Mouse (Mus musculus) forebrain, embryonic 12.5 days (tissue): ENCODE data around the gene Mgp. TPM values are rescaled to one million over a fixed set of nuclear protein-coding genes. Genes with fewer than 3 reads are reported as not detected.

ENCODE experiments used
- polyA plus RNA-seq: library from polyadenylated mRNA; unstranded; fragments of >200 nt; fragmentation: Nextera tagmentation; extraction: Ambion mirVana; gene quantifications from 2 replicates; pipeline ENCODE4 v1.2.1, GENCODE M21; 2016

The Mgp gene
- polyA plus RNA-seq, 1 experiment from 2014 or later, result 7.2 TPM

Other genes starting within 250 kb of the Mgp start
- gene Plbd1, start 213.9 kb downstream of the Mgp start, polyA plus RNA-seq, result 0.41 and 1.0 TPM in 2 replicates
- gene Gucy2c, start 94.1 kb downstream of the Mgp start, polyA plus RNA-seq, result 0.05 and 0.17 TPM in 2 replicates
- 0.47 and 0.79 TPM in 2 replicates for gene Hist4h4, start 71.4 kb downstream of the Mgp start, polyA plus RNA-seq
- 121 and 128 TPM in 2 replicates for gene H2afj, start 67.6 kb downstream of the Mgp start, polyA plus RNA-seq
- 1.1 and 1.9 TPM in 2 replicates for gene BC049715, start 48.2 kb downstream of the Mgp start, polyA plus RNA-seq
- gene Wbp11, start 47.6 kb downstream of the Mgp start, polyA plus RNA-seq, result 137 and 146 TPM in 2 replicates
- gene Smco3, start 40.4 kb downstream of the Mgp start, polyA plus RNA-seq, result 0.24 and 0.52 TPM in 2 replicates
- 0.55 and 0.63 TPM in 2 replicates for gene Art4, start 18.1 kb downstream of the Mgp start, polyA plus RNA-seq
- not detected in 2 replicates for gene Erp27, start 46.4 kb upstream of the Mgp start, polyA plus RNA-seq
- not detected in 2 replicates for gene Pde6h, start 48.0 kb upstream of the Mgp start, polyA plus RNA-seq
- 18.6 and 22.9 TPM in 2 replicates for gene Arhgdib, start 66.1 kb upstream of the Mgp start, polyA plus RNA-seq